Mouse (Mus musculus) forebrain, embryonic 10.5 days (tissue): Measurements from ENCODE around the gene Krtap4-2. TPM values are rescaled to one million over a fixed set of nuclear protein-coding genes. Genes with fewer than 3 reads are reported as not detected.
"Not testable (repeated sequence)": the region's sequence is repeated elsewhere in the genome, so short reads cannot be mapped to it uniquely, and the experiment has no call there.

ENCODE experiments used
- DNase-seq: peaks from one replicate; pipeline ENCODE4 v3.0.0-alpha.2; 2017; ENCODE audit warnings: low spot score; ENCODE audit errors: extremely low spot score
- H3K27ac ChIP-seq: fragments of 300-500 bp; sonication (generic); 2 replicates; pipeline ENCODE4 v1.5.1; 2016; ENCODE audit warnings: mild to moderate bottlenecking
- H3K27me3 ChIP-seq: fragments of 300-500 bp; sonication (generic); 2 replicates; pipeline ENCODE4 v1.6.1; 2016; ENCODE audit warnings: mild to moderate bottlenecking; ENCODE audit not compliant: poor library complexity, severe bottlenecking
- H3K36me3 ChIP-seq: fragments of 300-500 bp; sonication (generic); replicated peaks from 2 replicates; pipeline ENCODE4 v1.6.1; 2016; ENCODE audit warnings: mild to moderate bottlenecking, moderate library complexity
- H3K4me1 ChIP-seq: fragments of 300-500 bp; sonication (generic); 2 replicates; pipeline ENCODE4 v1.6.1; 2016
- H3K4me3 ChIP-seq: fragments of 300-500 bp; sonication (generic); 2 replicates; pipeline ENCODE4 v1.5.1; 2016; ENCODE audit warnings: mild to moderate bottlenecking, moderate library complexity
- H3K9me3 ChIP-seq: fragments of 300-500 bp; sonication (generic); 2 replicates; pipeline ENCODE4 v1.6.1; 2016; ENCODE audit warnings: mild to moderate bottlenecking, moderate library complexity
- WGBS: fragments of 180-500 bp; shearing (Covaris S2); methylation state at CpG from one replicate; pipeline ENCODE4 v1.1.7; 2016; 5-methylcytosine and 5-hydroxymethylcytosine counted together
- polyA plus RNA-seq: library from polyadenylated mRNA; unstranded; fragments of >200 nt; fragmentation: Nextera tagmentation; extraction: Ambion mirVana; gene quantifications from 2 replicates; pipeline ENCODE4 v1.2.1, GENCODE M21; 2016

Gene Krtap4-2
- polyA plus RNA-seq, 1 experiment from 2014 or later: not detected

- Histone ChIP-seq H3K36me3 (no peaks in the 10 kb centered on the region), H3K9me3 (no peaks in the 10 kb centered on the region), H3K4me3 (no peak overlapping the region), H3K4me1 (peaks cover 5% of the 10 kb centered on the region), H3K27me3 (no peaks in the 10 kb centered on the region), H3K27ac (no peak overlapping the region)
- 79% methylated on average over 2 of the region's 2 CpGs for WGBS
- DNase-seq: no peak
Measured at GRCm38 (mm10) chr11:99633293-99633692, 1.6 kb downstream of the Krtap4-2 start.

GRCm38 (mm10) chr11:99630890-99631289 lies 4.0 kb downstream of the Krtap4-2 start:
- no peaks in the 10 kb centered on the region for H3K9me3 ChIP-seq
- H3K27me3 ChIP-seq: no peaks in the 10 kb centered on the region
- no peak for DNase-seq
- H3K4me3 ChIP-seq: no peak overlapping the region
- H3K27ac ChIP-seq: no peak overlapping the region
- H3K36me3 ChIP-seq: no peaks in the 10 kb centered on the region
- WGBS: 86% methylated on average over 3 of the region's 3 CpGs
- peaks cover 5% of the 10 kb centered on the region for H3K4me1 ChIP-seq

GRCm38 (mm10) chr11:99628138-99628537 lies 6.7 kb downstream of the Krtap4-2 start, which contains the start of gene Krtap4-1:
Gene Krtap4-1 (minus strand): TSS chr11:99628238.
- H3K4me1 ChIP-seq: no peaks in the 10 kb centered on the region
- WGBS: 86% methylated on average over 4 of the region's 4 CpGs
- H3K4me3 ChIP-seq: no peak within 1 kb of the TSS
- H3K27ac ChIP-seq: no peak within 1 kb of the TSS
- H3K9me3 ChIP-seq: no peaks in the 10 kb centered on the region
- no peaks in the 10 kb centered on the region for H3K36me3 ChIP-seq
- H3K27me3 ChIP-seq: no peaks in the 10 kb centered on the region
- DNase-seq: no peak

GRCm38 (mm10) chr11:99620335-99620734 lies 14.5 kb downstream of the Krtap4-2 start, which contains the start of gene Gm11562:
Gene Gm11562 (minus strand): TSS chr11:99620435.
- Histone ChIP-seq H3K4me1 (no peaks in the 10 kb centered on the region), H3K36me3 (no peaks in the 10 kb centered on the region), H3K9me3 (no peaks in the 10 kb centered on the region), H3K27ac (no peak within 1 kb of the TSS), H3K4me3 (no peak within 1 kb of the TSS), H3K27me3 (no peaks in the 10 kb centered on the region)
- 92% methylated on average over 2 of the region's 2 CpGs for WGBS
- no peak for DNase-seq

- no peaks in the 10 kb centered on the region for H3K27me3 ChIP-seq
- H3K9me3 ChIP-seq: no peaks in the 10 kb centered on the region
- no peak within 1 kb of the TSS for H3K4me3 ChIP-seq
- H3K4me1 ChIP-seq: no peaks in the 10 kb centered on the region
- WGBS: 84% methylated on average over 3 of the region's 3 CpGs
- H3K27ac ChIP-seq: no peak within 1 kb of the TSS
- no peaks in the 10 kb centered on the region for H3K36me3 ChIP-seq
- no peak for DNase-seq
Measured at GRCm38 (mm10) chr11:99614796-99615363, 20.0 kb downstream of the Krtap4-2 start, which contains the start of gene Krtap2-4. Gene Krtap2-4 (minus strand): TSS chr11:99614846.

- 94% methylated on average over 1 of the region's 2 CpGs for WGBS
- H3K27me3 ChIP-seq, H3K4me1 ChIP-seq, H3K27ac ChIP-seq, H3K36me3 ChIP-seq, H3K4me3 ChIP-seq, H3K9me3 ChIP-seq, DNase-seq: not testable (repeated sequence)
Measured at GRCm38 (mm10) chr11:99610089-99610488, 24.8 kb downstream of the Krtap4-2 start, which contains the start of gene Gm11937. Gene Gm11937 (minus strand): TSS chr11:99610189.

- DNase-seq: no peak
- no peaks in the 10 kb centered on the region for H3K9me3 ChIP-seq
Measured at GRCm38 (mm10) chr11:99609126-99609525, 25.8 kb downstream of the Krtap4-2 start.

GRCm38 (mm10) chr11:99603208-99603607 lies 31.7 kb downstream of the Krtap4-2 start, which contains the start of gene Gm11938:
Gene Gm11938 (minus strand): TSS chr11:99603308.
- H3K4me1 ChIP-seq, H3K4me3 ChIP-seq, H3K9me3 ChIP-seq, H3K27ac ChIP-seq, H3K27me3 ChIP-seq, H3K36me3 ChIP-seq, DNase-seq: not testable (repeated sequence)
- 84% methylated on average over 1 of the region's 1 CpGs for WGBS

More at GRCm38 (mm10) chr11:99609126-99609525, 25.8 kb downstream of the Krtap4-2 start:
- Histone ChIP-seq H3K4me1 (no peaks in the 10 kb centered on the region), H3K27ac (no peak overlapping the region), H3K36me3 (no peaks in the 10 kb centered on the region), H3K27me3 (no peaks in the 10 kb centered on the region), H3K4me3 (no peak overlapping the region)
- 70% methylated on average over 1 of the region's 1 CpGs for WGBS

- not testable (repeated sequence) for H3K4me1 ChIP-seq, DNase-seq, H3K27ac ChIP-seq, H3K9me3 ChIP-seq, H3K36me3 ChIP-seq, H3K27me3 ChIP-seq, H3K4me3 ChIP-seq
- WGBS: 90% methylated on average over 6 of the region's 6 CpGs
Measured at GRCm38 (mm10) chr11:99597742-99598141, 37.1 kb downstream of the Krtap4-2 start, which contains the start of gene Krtap9-3. Gene Krtap9-3 (minus strand): TSS chr11:99598105.

- Histone ChIP-seq H3K4me1 (no peaks in the 10 kb centered on the region), H3K27ac (no peak within 1 kb of the TSS), H3K36me3 (no peaks in the 10 kb centered on the region), H3K9me3 (no peaks in the 10 kb centered on the region), H3K27me3 (no peaks in the 10 kb centered on the region), H3K4me3 (no peak within 1 kb of the TSS)
- no peak for DNase-seq
- 89% methylated on average over 6 of the region's 6 CpGs for WGBS
Measured at GRCm38 (mm10) chr11:99590981-99591380, 43.9 kb downstream of the Krtap4-2 start, which contains the start of gene Krtap1-3. Gene Krtap1-3 (minus strand): TSS chr11:99591339.

GRCm38 (mm10) chr11:99585096-99585495 lies 49.8 kb downstream of the Krtap4-2 start:
- DNase-seq: no peak
- Histone ChIP-seq H3K4me3 (no peak overlapping the region), H3K36me3 (no peaks in the 10 kb centered on the region), H3K9me3 (no peaks in the 10 kb centered on the region), H3K27ac (no peak overlapping the region), H3K27me3 (no peaks in the 10 kb centered on the region; the same call in 1 of the 2 replicates), H3K4me1 (no peaks in the 10 kb centered on the region)
- WGBS: 93% methylated on average over 7 of the region's 7 CpGs
